In genomic region chr2:122022284-122022683, GRCm38 (mm10) we compare ENCODE assay signal across 16 mouse cellular contexts. TPM values are rescaled to one million over a fixed set of nuclear protein-coding genes. Genes with fewer than 3 reads are reported as not detected.
DNase-seq lines count a peak whose midpoint lies in the region; ATAC-seq and TF ChIP-seq lines count a peak whose summit lies in the region.
"Had no signal": no experiment of that assay in that cellular context is flagged by ENCODE, and none has a peak within 500 bp of the region (broad histone marks: within the 10 kb centered on the region; RNA-seq: fewer than 3 reads in every experiment).

No protein-coding gene starts in this region.

- POLR2A ChIA-PET in Patski (lab: Charles Lee) = no interaction called here

- DNase-seq in liver, adult 2 months (ENCODE audit: extremely low read depth, low read depth, low spot score) = peak; percentile 24
- no peak for DNase-seq in liver, embryonic 11.5 days (ENCODE audit: low spot score)
- DNase-seq in CD4-positive helper T cell, adult 2 months (ENCODE audit: low read depth, low spot score) = peak; percentile 60
- no peak for DNase-seq in Patski (ENCODE audit: low read depth, low spot score)
- DNase-seq in kidney, adult 9 months = no peak
- no peak for DNase-seq in testis, postnatal 10 days (ENCODE audit: low spot score)
- DNase-seq: adrenal gland, postnatal 25 days; cerebellum, adult 11 months; gastrocnemius, postnatal 14 days; heart, postnatal 10 days; layer of hippocampus, adult 9-11 months had no signal

- no peaks in the 10 kb centered on the region for H3K27me3 ChIP-seq in liver, adult 2 months (ENCODE audit: control insufficient read depth, insufficient read depth, low read length)
- no peaks in the 10 kb centered on the region for H3K27me3 ChIP-seq in liver, embryonic 11.5 days (replicated peaks; ENCODE audit: control insufficient read depth, insufficient read depth, low read length)
- H3K27me3 ChIP-seq in Patski = no peaks in the 10 kb centered on the region
- H3K27me3 ChIP-seq in forebrain, embryonic 12.5 days = no peaks in the 10 kb centered on the region
- H3K27me3 ChIP-seq: intestine, embryonic 15.5 days; limb, embryonic 12.5 days had no signal

- H3K79me2 ChIP-seq in liver, adult 2 months (ENCODE audit: control insufficient read depth, insufficient read depth, low read length) = no peaks in the 10 kb centered on the region

- WGBS in liver, adult 2 months = 57% methylated on average over 2 of the region's 2 CpGs
- WGBS in liver, embryonic 11.5 days = 61% methylated on average over 2 of the region's 2 CpGs
- 78% methylated on average over 2 of the region's 2 CpGs for WGBS in forebrain, embryonic 12.5 days

- no peaks in the 10 kb centered on the region for H3K9me3 ChIP-seq in liver, embryonic 11.5 days (ENCODE audit: control insufficient read depth, low read length)
- no peaks in the 10 kb centered on the region for H3K9me3 ChIP-seq in forebrain, embryonic 12.5 days
- H3K9me3 ChIP-seq: embryonic facial prominence, embryonic 10.5 days; intestine, embryonic 15.5 days; limb, embryonic 12.5 days had no signal

- no peak overlapping the region for H3K4me2 ChIP-seq in liver, embryonic 11.5 days
- no peak overlapping the region for H3K4me2 ChIP-seq in forebrain, embryonic 12.5 days
- H3K4me2 ChIP-seq: intestine, embryonic 15.5 days; limb, embryonic 12.5 days had no signal

- peaks cover 5% of the 10 kb centered on the region; the same call in 1 of the 2 replicates for H3K4me1 ChIP-seq in liver, adult 2 months (ENCODE audit: control insufficient read depth, insufficient read depth, low read length)
- H3K4me1 ChIP-seq in liver, embryonic 11.5 days (replicated peaks; ENCODE audit: control insufficient read depth, insufficient read depth, low read length) = no peaks in the 10 kb centered on the region
- H3K4me1 ChIP-seq in forebrain, embryonic 12.5 days = 0 out of 2 replicates have a peak, but pooled peaks cover 2% of the 10 kb centered on the region
- H3K4me1 ChIP-seq: intestine, embryonic 15.5 days had no signal

- in situ Hi-C loops in Patski (cut with MboI; ENCODE audit: low pct_unique_long_range_greater_than_20kb) = no loop called here

- CTCF ChIA-PET in Patski (lab: Charles Lee) = interaction anchor here (1.6 kb wide), 1 partner anchor 27 kb away, joined by 4 read pairs; no protein-coding TSS in a partner anchor

- H3K36me3 ChIP-seq in liver, adult 2 months (ENCODE audit: control insufficient read depth, insufficient read depth, low read length) = no peaks in the 10 kb centered on the region
- H3K36me3 ChIP-seq in liver, embryonic 11.5 days (ENCODE audit: control insufficient read depth, insufficient read depth, low read length) = no peaks in the 10 kb centered on the region
- H3K36me3 ChIP-seq in forebrain, embryonic 12.5 days (replicated peaks) = no peaks in the 10 kb centered on the region
- H3K36me3 ChIP-seq: embryonic facial prominence, embryonic 10.5 days; intestine, embryonic 15.5 days; limb, embryonic 12.5 days had no signal

- 0 out of 2 replicates have a peak, but pooled peaks have one; percentile 3 for TF ChIP-seq CTCF in liver, adult 2 months (IDR thresholded peaks at IDR 0.05; ENCODE audit: low read depth, low read length)
- peak; percentile 41 for TF ChIP-seq CTCF in Patski (IDR thresholded peaks at IDR 0.05)

- ATAC-seq in liver, embryonic 11.5 days (replicated peaks; ENCODE audit: low FRiP score) = no peak
- ATAC-seq in Patski = no peak
- peak; percentile 54 for ATAC-seq in inflammation-experienced regulatory T-cells, adult 6 months
- no peak for ATAC-seq in forebrain, embryonic 12.5 days (ENCODE audit: low FRiP score)
- ATAC-seq: intestine, embryonic 15.5 days had no signal

- no peak overlapping the region for H3K9ac ChIP-seq in liver, adult 2 months (ENCODE audit: low read depth, low read length)
- no peak overlapping the region for H3K9ac ChIP-seq in liver, embryonic 11.5 days (ENCODE audit: low read depth, low read length)
- no peak overlapping the region for H3K9ac ChIP-seq in forebrain, embryonic 12.5 days
- H3K9ac ChIP-seq: intestine, embryonic 15.5 days; limb, embryonic 12.5 days had no signal

- H3K27ac ChIP-seq in liver, adult 2 months (replicated peaks; ENCODE audit: insufficient read depth, low read depth, low read length) = no peak overlapping the region
- no peak overlapping the region for H3K27ac ChIP-seq in liver, embryonic 11.5 days (ENCODE audit: low read depth, low read length)
- H3K27ac ChIP-seq in forebrain, embryonic 12.5 days = no peak overlapping the region
- H3K27ac ChIP-seq: embryonic facial prominence, embryonic 10.5 days; intestine, embryonic 15.5 days; limb, embryonic 12.5 days had no signal

- TF ChIP-seq POLR2A in liver, adult 2 months (IDR thresholded peaks at IDR 0.05; ENCODE audit: extremely low read depth, insufficient read depth, low read length) = no peak

- H3K4me3 ChIP-seq in liver, adult 2 months (ENCODE audit: insufficient read depth, low read depth, low read length) = no peak overlapping the region
- H3K4me3 ChIP-seq in liver, embryonic 11.5 days (ENCODE audit: low read depth, low read length) = no peak overlapping the region
- H3K4me3 ChIP-seq in forebrain, embryonic 12.5 days (replicated peaks) = no peak overlapping the region
- H3K4me3 ChIP-seq: embryonic facial prominence, embryonic 10.5 days; intestine, embryonic 15.5 days; limb, embryonic 12.5 days had no signal

RNA-seq across cellular contexts. Expression of gene Eif3j1, which starts 6.1 kb away (rescaled TPM):
- total RNA-seq in liver, adult 2 months (2014; rRNA removed) = 18.7 and 20.0 TPM in 2 replicates
- 3.8 and 4.8 TPM in 2 replicates for polyA plus RNA-seq in liver, adult 2 months (2012; rRNA removed)
- polyA plus RNA-seq in liver, embryonic 11.5 days (2014; fragmentation: Nextera tagmentation; extraction: Ambion mirVana) = 17.9 and 18.3 TPM in 2 replicates
- 8.1 TPM for polyA plus RNA-seq in Patski (2021)
- polyA plus RNA-seq in inflammation-experienced regulatory T-cells, adult 6 months (2017; shearing (Covaris generic)) = 1 to 10 TPM; 2.7 to 4.4 (median 3.1) TPM
- 13.1 and 14.4 TPM in 2 replicates for polyA plus RNA-seq in forebrain, embryonic 12.5 days (2016; fragmentation: Nextera tagmentation; extraction: Ambion mirVana)

Comparison
In these comparisons a context has a peak if more than half of its experiments do, and no peak if none do; other contexts are left out.
1. DNase-seq: peak in liver, adult 2 months (single experiment) and CD4-positive helper T cell, adult 2 months (single experiment); none in liver, embryonic 11.5 days (single experiment), Patski (single experiment), kidney, adult 9 months (single experiment) and testis, postnatal 10 days (single experiment).